In genomic region chr9:64341671-64342070, GRCm38 (mm10) we compare ENCODE assay signal across 8 mouse cellular contexts. TPM values are rescaled to one million over a fixed set of nuclear protein-coding genes. Genes with fewer than 3 reads are reported as not detected.
DNase-seq lines count a peak whose midpoint lies in the region; ATAC-seq and TF ChIP-seq lines count a peak whose summit lies in the region.

No protein-coding gene starts in this region.

- TF ChIP-seq EP300 in CH12.LX (IDR thresholded peaks at IDR 0.05; ENCODE audit: low read length), result no peak

- no peak for TF ChIP-seq POLR2A in CH12.LX (IDR thresholded peaks at IDR 0.05; ENCODE audit: low read depth, low read length)

- H3K4me1 ChIP-seq in heart, embryonic 12.5 days (replicated peaks), result peaks cover 8% of the 10 kb centered on the region
- H3K4me1 ChIP-seq in CH12.LX (ENCODE audit: control insufficient read depth in 1 of 2, insufficient read depth in 2 of 2), result peaks cover 0 to 16% of the 10 kb centered on the region in 2 experiments; a peak in 2 of 4 replicates
- H3K4me1 ChIP-seq in hindbrain, embryonic 11.5 days (replicated peaks; ENCODE audit: control insufficient read depth, insufficient read depth, low read length), result no peaks in the 10 kb centered on the region

- ATAC-seq in heart, embryonic 12.5 days (ENCODE audit: insufficient number of reproducible peaks, low FRiP score), result no peak
- no peak for ATAC-seq in hindbrain, embryonic 11.5 days (ENCODE audit: low FRiP score)

- WGBS in heart, embryonic 12.5 days, result 84% methylated on average over 8 of the region's 8 CpGs
- WGBS in hindbrain, embryonic 11.5 days, result 85% methylated on average over 8 of the region's 8 CpGs
- WGBS in macrophage (ENCODE audit: missing documents), result 89% methylated on average over 6 of the region's 8 CpGs

- H3K9me3 ChIP-seq in heart, embryonic 12.5 days (replicated peaks), result no peaks in the 10 kb centered on the region
- no peaks in the 10 kb centered on the region for H3K9me3 ChIP-seq in CH12.LX (replicated peaks; ENCODE audit: low read length)
- H3K9me3 ChIP-seq in hindbrain, embryonic 11.5 days (ENCODE audit: control insufficient read depth, low read length), result no peaks in the 10 kb centered on the region

- no peaks in the 10 kb centered on the region for H3K27me3 ChIP-seq in heart, embryonic 12.5 days (replicated peaks)
- no peaks in the 10 kb centered on the region for H3K27me3 ChIP-seq in CH12.LX (replicated peaks)
- no peaks in the 10 kb centered on the region for H3K27me3 ChIP-seq in hindbrain, embryonic 11.5 days (ENCODE audit: control insufficient read depth, insufficient read depth, low read length)

- peak overlapping the region; percentile 70 for H3K4me3 ChIP-seq in heart, embryonic 12.5 days
- H3K4me3 ChIP-seq in CH12.LX (replicated peaks in 1 of 3; ENCODE audit: low read depth in 2 of 3, low read length in 2 of 3, poor library complexity in 1 of 3), result no peak overlapping the region
- H3K4me3 ChIP-seq in hindbrain, embryonic 11.5 days (ENCODE audit: low read depth, low read length), result no peak overlapping the region
- H3K4me3 ChIP-seq in macrophage (ENCODE audit: inconsistent target), result peak overlapping the region; percentile 32

- H3K79me2 ChIP-seq in CH12.LX (replicated peaks; ENCODE audit: control insufficient read depth, extremely low read depth, insufficient read depth, poor library complexity, severe bottlenecking) (no peaks in the 10 kb centered on the region; the same call in 1 of the 2 replicates), macrophage (ENCODE audit: inconsistent target) (peaks cover 9% of the 10 kb centered on the region)

- peaks cover 7% of the 10 kb centered on the region for H3K36me3 ChIP-seq in heart, embryonic 12.5 days
- peaks cover 0 to 8% of the 10 kb centered on the region in 2 experiments for H3K36me3 ChIP-seq in CH12.LX (replicated peaks in 1 of 2; ENCODE audit: control insufficient read depth in 1 of 2, insufficient read depth in 1 of 2, low read length in 1 of 2)
- H3K36me3 ChIP-seq in hindbrain, embryonic 11.5 days (ENCODE audit: control insufficient read depth, insufficient read depth, low read length), result no peaks in the 10 kb centered on the region
- H3K36me3 ChIP-seq in macrophage (ENCODE audit: inconsistent target), result no peaks in the 10 kb centered on the region

- TF ChIP-seq RAD21 in CH12.LX (IDR thresholded peaks at IDR 0.05; ENCODE audit: low read depth, low read length), result no peak

- intact Hi-C loops in heart, postnatal 10 days (cut with DNase I), result loop anchor here (5.0 kb wide), 2 partner anchors 396 to 621 kb away; partner anchors contain the start of genes Ints14 and Rab11a

- DNase-seq in heart, postnatal 10 days, result no peak
- DNase-seq in CH12.LX (ENCODE audit: extremely low read depth), result no peak
- DNase-seq in hindbrain, embryonic 11.5 days (ENCODE audit: low spot score), result no peak
- DNase-seq in right cerebral cortex, adult 18-20 months, result no peak
- no peak for DNase-seq in spleen, adult 12 weeks (ENCODE audit: low spot score)
- DNase-seq in cerebellum, adult 9-10 months, result no peak

- peak overlapping the region; percentile 74 for H3K4me2 ChIP-seq in heart, embryonic 12.5 days
- no peak overlapping the region; the same call in none of the 2 replicates for H3K4me2 ChIP-seq in CH12.LX (ENCODE audit: insufficient read depth, low read depth, poor library complexity, severe bottlenecking)
- H3K4me2 ChIP-seq in hindbrain, embryonic 11.5 days (replicated peaks; ENCODE audit: low read depth, low read length), result 0 out of 2 replicates have a peak overlapping the region, but pooled peaks have one; percentile 78

- H3K9ac ChIP-seq in heart, embryonic 12.5 days, result no peak overlapping the region
- peak overlapping the region; percentile 91; the same call in 1 of the 2 replicates for H3K9ac ChIP-seq in CH12.LX (ENCODE audit: insufficient read depth, low read depth)
- no peak overlapping the region for H3K9ac ChIP-seq in hindbrain, embryonic 11.5 days (ENCODE audit: low read depth, low read length)

- in situ Hi-C loops in CH12.LX (cut with MboI; ENCODE audit: low pct_ligation_motif_present, low pct_unique_long_range_greater_than_20kb, low sequenced_read_pairs), result no loop called here

- peak overlapping the region; percentile 99; the same call in 1 of the 2 replicates for H3K27ac ChIP-seq in heart, embryonic 12.5 days (ENCODE audit: poor library complexity, severe bottlenecking)
- H3K27ac ChIP-seq in CH12.LX (ENCODE audit: insufficient read depth, low read depth) (no peak overlapping the region), macrophage (peak overlapping the region; percentile 33; the same call in 1 of the 2 replicates)
- no peak overlapping the region for H3K27ac ChIP-seq in hindbrain, embryonic 11.5 days (ENCODE audit: low read depth, low read length)

- dilution Hi-C loops in CH12.LX (cut with MboI; ENCODE audit: extremely low pct_ligation_motif_present, extremely low pct_unique_long_range_greater_than_20kb, low sequenced_read_pairs), result no loop called here

- TF ChIP-seq CTCF in CH12.LX (conservative IDR thresholded peaks at IDR 0.05 in 1 of 2, IDR thresholded peaks at IDR 0.05 in 1 of 2; ENCODE audit: low read depth in 2 of 2, low read length in 2 of 2), result no peak

TF ChIP-seq in CH12.LX, 34 proteins besides CTCF, POLR2A, EP300 and RAD21:
- TF ChIP-seq MAFK (IDR thresholded peaks at IDR 0.05; ENCODE audit: insufficient replicate concordance, low read length), result peak; percentile 55; the same call in 1 of the 2 replicates
- no peak for TF ChIP-seq NRF1 (IDR thresholded peaks at IDR 0.05; ENCODE audit: low read depth, low read length)

RNA-seq across cellular contexts. Expression of gene Dis3l, which starts 0.6 kb away (rescaled TPM):
- 21.2 and 24.3 TPM in 2 replicates for polyA plus RNA-seq in heart, embryonic 12.5 days (2016; fragmentation: Nextera tagmentation; extraction: Ambion mirVana)
- 10 to 100 TPM; 17.4 to 21.3 TPM for total RNA-seq in heart, postnatal 10 days (2021)
- total RNA-seq in CH12.LX (2012; rRNA removed) (8.8 and 9.0 TPM in 2 replicates), CH12.LX (2014; rRNA removed) (6.6 and 6.8 TPM in 2 replicates)
- polyA plus RNA-seq in CH12.LX (2012; ENCODE audit: insufficient read length, low read depth) (9.5 and 9.6 TPM in 2 replicates), macrophage (2018) (13.3 to 16.9 TPM (median 14.4 TPM) in 3 replicates)
- 21.7 and 25.7 TPM in 2 replicates for polyA plus RNA-seq in hindbrain, embryonic 11.5 days (2014; fragmentation: Nextera tagmentation; extraction: Ambion mirVana)
- total RNA-seq in macrophage (2018; cell fraction: chromatin; rRNA removed), result 10 to 100 TPM in 17 of 26 experiments, 1 to 10 TPM in 9; 5.1 to 22.2 (median 11.4) TPM
- 10 to 100 TPM in 25 of 26 experiments, 1 to 10 TPM in 1; 9.8 to 17.5 (median 15.0) TPM for total RNA-seq in macrophage (2018; cell fraction: cytosol; rRNA removed)
- total RNA-seq in macrophage (2018; cell fraction: nucleus; rRNA removed), result 10 to 100 TPM in 16 of 26 experiments, 1 to 10 TPM in 10; 5.9 to 20.3 (median 11.6) TPM

RNA-seq across cellular contexts. Expression of gene Megf11, which starts 43.8 kb away (rescaled TPM):
- 0.37 and 0.65 TPM in 2 replicates for polyA plus RNA-seq in heart, embryonic 12.5 days (2016; fragmentation: Nextera tagmentation; extraction: Ambion mirVana)
- 1 to 10 TPM; 3.3 to 4.2 TPM for total RNA-seq in heart, postnatal 10 days (2021)
- total RNA-seq in CH12.LX (2012; rRNA removed) (0.04 TPM in 2 replicates), CH12.LX (2014; rRNA removed) (not detected in 2 replicates)
- polyA plus RNA-seq in CH12.LX (2012; ENCODE audit: insufficient read length, low read depth) (0.19 and 0.59 TPM in 2 replicates), macrophage (2018) (not detected in 3 replicates)
- polyA plus RNA-seq in hindbrain, embryonic 11.5 days (2014; fragmentation: Nextera tagmentation; extraction: Ambion mirVana), result 4.3 and 5.0 TPM in 2 replicates
- under 1 TPM in 11 of 26 experiments, not detected in 15; 0.08 to 0.53 (median 0.12) TPM for total RNA-seq in macrophage (2018; cell fraction: chromatin; rRNA removed)
- total RNA-seq in macrophage (2018; cell fraction: cytosol; rRNA removed), result under 1 TPM in 1 of 26 experiments, not detected in 25; 0.03 TPM
- total RNA-seq in macrophage (2018; cell fraction: nucleus; rRNA removed), result under 1 TPM in 4 of 26 experiments, not detected in 22; 0.06 to 0.11 (median 0.08) TPM

Comparison
In these comparisons a context has a peak if more than half of its experiments do, and no peak if none do; other contexts are left out.
1. H3K27ac ChIP-seq: peak in heart, embryonic 12.5 days (single experiment) and macrophage (single experiment); none in CH12.LX (single experiment) and hindbrain, embryonic 11.5 days (single experiment).
2. H3K4me3 ChIP-seq: peak in heart, embryonic 12.5 days (single experiment) and macrophage (single experiment); none in CH12.LX (0 of 3) and hindbrain, embryonic 11.5 days (single experiment).